Mouse (Mus musculus) midbrain, embryonic 10.5 days (tissue): Measurements from ENCODE around the gene Slc7a7. TPM values are rescaled to one million over a fixed set of nuclear protein-coding genes. Genes with fewer than 3 reads are reported as not detected.

Experiments
- DNase-seq: peaks from one replicate; pipeline ENCODE4 v3.0.0-alpha.2; 2017; ENCODE audit warnings: low spot score
- H3K27ac ChIP-seq: fragments of 300-500 bp; sonication (generic); replicated peaks from 2 replicates; pipeline ENCODE4 v1.5.1; 2016; ENCODE audit warnings: mild to moderate bottlenecking
- H3K27me3 ChIP-seq: fragments of 300-500 bp; sonication (generic); 2 replicates; pipeline ENCODE4 v1.6.1; 2016; ENCODE audit warnings: low read depth, mild to moderate bottlenecking; ENCODE audit not compliant: poor library complexity, severe bottlenecking
- H3K36me3 ChIP-seq: fragments of 300-500 bp; sonication (generic); 2 replicates; pipeline ENCODE4 v1.6.1; 2016; ENCODE audit warnings: mild to moderate bottlenecking, moderate library complexity
- H3K4me1 ChIP-seq: fragments of 300-500 bp; sonication (generic); 2 replicates; pipeline ENCODE4 v1.6.1; 2016
- H3K4me3 ChIP-seq: fragments of 300-500 bp; sonication (generic); 2 replicates; pipeline ENCODE4 v1.5.1; 2016; ENCODE audit warnings: mild to moderate bottlenecking, moderate library complexity
- H3K9me3 ChIP-seq: fragments of 300-500 bp; sonication (generic); replicated peaks from 2 replicates; pipeline ENCODE4 v1.6.1; 2016; ENCODE audit warnings: mild to moderate bottlenecking
- WGBS: fragments of 180-500 bp; shearing (Covaris S2); methylation state at CpG from one replicate; pipeline ENCODE4 v1.1.7; 2016; 5-methylcytosine and 5-hydroxymethylcytosine counted together
- polyA plus RNA-seq: library from polyadenylated mRNA; unstranded; fragments of >200 nt; fragmentation: Nextera tagmentation; extraction: Ambion mirVana; gene quantifications from 2 replicates; pipeline ENCODE4 v1.2.1, GENCODE M21; 2016

The Slc7a7 gene
- polyA plus RNA-seq: 4.5 and 5.9 TPM in 2 replicates

DNA sequence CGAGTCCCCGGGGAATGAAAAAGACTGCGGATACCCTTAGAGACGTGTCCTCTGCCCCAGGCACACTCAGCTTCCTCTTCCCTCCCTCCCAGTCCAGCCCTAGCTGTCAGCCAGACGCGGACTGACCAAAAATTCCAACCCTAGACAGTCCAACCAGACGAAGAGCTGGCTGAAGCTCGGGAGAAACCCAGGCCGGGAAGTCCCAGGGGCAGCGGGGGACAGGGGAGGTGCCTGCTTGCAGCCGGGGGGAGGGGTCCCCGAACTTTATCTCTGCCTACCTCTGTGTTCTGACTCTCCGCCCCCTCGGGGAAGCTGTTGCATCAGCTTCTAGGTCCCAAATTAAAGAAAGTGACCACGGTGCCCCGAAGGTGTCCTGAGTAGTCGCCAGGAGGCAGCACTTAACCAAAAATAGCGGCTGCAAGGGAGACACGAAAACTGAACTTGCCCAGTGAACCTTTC lies at the start of gene Slc7a7:
TSS of gene Slc7a7 (minus strand) at position 158 of the 459 bp plus-strand sequence.
- DNase-seq: peak; percentile 39
- 6% methylated on average over 19 of the region's 19 CpGs for WGBS
- H3K4me1 ChIP-seq: peaks cover 29% of the 10 kb centered on the region
- no peaks in the 10 kb centered on the region for H3K36me3 ChIP-seq
- H3K27ac ChIP-seq: peak within 1 kb of the TSS; percentile 57
- no peaks in the 10 kb centered on the region for H3K9me3 ChIP-seq
- H3K27me3 ChIP-seq: peaks cover 58% of the 10 kb centered on the region
- peak within 1 kb of the TSS; percentile 35 for H3K4me3 ChIP-seq

DNA sequence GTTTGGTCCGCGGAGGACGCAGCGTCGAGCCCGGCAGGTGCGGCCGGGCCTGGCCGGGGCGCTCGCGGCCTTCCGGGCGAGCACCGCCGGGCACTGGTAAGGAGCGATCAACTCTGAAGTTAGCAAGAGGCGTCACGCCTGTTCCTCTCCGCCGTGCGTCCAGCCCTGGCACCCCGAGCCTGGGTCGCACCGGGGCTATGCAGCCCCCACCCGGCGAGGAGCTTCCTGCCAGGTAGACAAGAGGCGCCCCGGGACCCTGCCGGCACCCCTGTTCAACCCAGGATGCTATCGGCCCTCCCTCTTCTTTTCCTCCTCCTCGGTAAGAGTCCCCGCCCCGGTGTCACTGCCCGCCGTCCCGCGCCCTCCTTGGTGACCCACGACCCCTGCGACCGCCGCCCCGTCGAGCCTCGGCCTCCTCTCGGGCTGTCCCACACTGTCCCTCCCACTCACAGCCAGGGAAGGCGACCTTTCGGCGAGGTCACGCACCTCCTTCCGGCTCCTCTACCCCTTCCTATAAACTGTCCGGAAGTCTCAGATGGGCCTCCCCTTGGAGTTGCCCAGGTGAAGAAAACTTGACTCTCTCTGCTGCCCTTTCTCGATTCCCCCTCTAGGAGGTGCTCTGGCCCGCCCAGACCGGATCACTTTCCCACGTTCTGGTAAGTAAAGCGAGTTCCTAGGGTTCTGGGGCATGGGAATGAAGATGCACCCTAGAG lies 46.9 kb upstream of the Slc7a7 start:
- under 1% methylated on average over 57 of the region's 57 CpGs for WGBS

DNA sequence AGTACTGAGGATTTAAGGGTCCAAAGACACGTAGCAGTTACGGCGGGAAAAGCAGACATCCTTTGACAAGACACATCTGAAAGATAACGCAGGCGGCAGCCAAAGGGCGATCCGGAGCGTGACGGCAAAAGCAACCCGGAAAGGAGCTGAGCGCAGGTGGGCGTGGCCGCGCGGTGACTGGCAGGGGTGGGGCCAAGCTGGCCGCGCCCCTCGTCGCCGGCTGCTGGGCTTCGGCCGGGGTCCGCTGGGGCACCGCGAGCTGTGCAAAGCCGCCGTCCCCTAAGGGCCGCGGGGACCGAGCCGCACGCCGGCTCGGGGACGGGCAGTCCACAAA lies 46.3 kb upstream of the Slc7a7 start, which contains the start of gene Lrp10:
TSS of gene Lrp10 (plus strand) at position 179 of the 334 bp plus-strand sequence.
- Histone ChIP-seq H3K27ac (peak within 1 kb of the TSS; percentile 86), H3K36me3 (peaks cover 22% of the 10 kb centered on the region), H3K4me1 (peaks cover 23% of the 10 kb centered on the region), H3K9me3 (no peaks in the 10 kb centered on the region), H3K27me3 (no peaks in the 10 kb centered on the region), H3K4me3 (peak within 1 kb of the TSS; percentile 89)
- under 1% methylated on average over 35 of the region's 35 CpGs for WGBS
- DNase-seq: peak; percentile 91

More for the DNA sequence above, 46.9 kb upstream of the Slc7a7 start:
- Histone ChIP-seq H3K36me3 (peaks cover 27% of the 10 kb centered on the region), H3K4me1 (peaks cover 23% of the 10 kb centered on the region), H3K27ac (peak overlapping the region; percentile 86), H3K4me3 (peak overlapping the region; percentile 89), H3K27me3 (no peaks in the 10 kb centered on the region), H3K9me3 (no peaks in the 10 kb centered on the region)
- DNase-seq: peak; percentile 73

DNA sequence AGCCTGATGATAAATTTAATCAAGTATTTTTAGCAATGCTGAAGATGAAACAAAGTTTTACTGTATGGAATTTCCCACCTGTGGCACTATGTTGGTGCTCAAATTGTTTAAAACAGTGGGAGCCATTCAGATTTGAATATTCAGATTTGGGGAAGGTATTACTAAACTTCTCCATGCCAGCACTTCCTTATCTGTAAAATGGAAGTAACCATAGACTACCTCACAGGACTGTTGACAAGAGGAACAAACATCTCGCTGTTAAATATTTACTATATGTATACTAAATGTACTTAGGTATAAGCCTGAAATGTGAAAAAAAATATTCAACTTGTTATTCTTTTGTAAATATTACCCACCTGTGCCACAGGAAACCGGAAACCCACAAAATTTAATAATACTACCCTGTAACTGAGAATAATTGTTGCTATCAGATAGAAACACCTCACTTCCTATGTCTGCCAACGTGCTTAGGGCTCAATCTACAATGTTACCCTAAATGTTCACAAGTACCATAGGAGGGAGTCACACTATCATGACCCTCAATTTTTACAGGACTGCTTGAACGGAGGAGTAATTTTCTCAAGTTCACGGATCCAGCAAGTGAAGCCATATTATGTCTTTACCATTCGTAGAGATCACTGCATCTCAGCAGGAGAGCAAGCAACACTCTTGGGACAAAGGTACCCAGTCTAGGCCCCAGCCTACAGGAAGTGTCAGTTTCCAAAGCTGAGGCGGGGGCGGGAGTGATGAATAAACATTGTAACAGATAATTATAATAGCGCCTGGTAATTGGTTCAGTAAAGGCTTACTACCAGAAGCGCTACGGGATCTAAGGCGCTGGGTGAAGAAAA lies 45.8 kb upstream of the Slc7a7 start:
- Histone ChIP-seq H3K36me3 (peaks cover 16% of the 10 kb centered on the region), H3K9me3 (no peaks in the 10 kb centered on the region), H3K27me3 (no peaks in the 10 kb centered on the region), H3K4me3 (peak overlapping the region; percentile 89), H3K4me1 (peaks cover 23% of the 10 kb centered on the region), H3K27ac (peak overlapping the region; percentile 86)
- 17% methylated on average over 12 of the region's 12 CpGs for WGBS
- DNase-seq: no peak

DNA sequence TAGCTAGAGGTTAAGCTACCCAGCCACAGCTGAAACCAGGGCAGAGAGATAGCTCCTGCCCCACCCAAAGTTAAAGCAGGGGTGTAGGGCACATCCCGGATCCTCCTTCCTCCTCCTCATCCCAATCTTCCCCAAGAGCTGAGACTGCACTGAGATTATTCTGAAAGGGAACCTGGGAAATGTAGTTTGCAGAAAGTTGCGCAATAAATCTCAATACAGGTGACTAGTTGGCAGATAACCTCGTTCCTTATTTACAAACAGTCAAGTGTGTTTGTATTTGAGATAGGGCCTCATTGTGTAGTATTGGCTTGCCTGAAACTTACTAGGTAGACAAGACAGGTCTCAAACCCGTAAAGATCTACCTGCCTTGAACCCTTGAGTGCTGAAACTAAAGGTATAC lies 44.6 kb upstream of the Slc7a7 start:
- H3K4me1 ChIP-seq: peaks cover 19% of the 10 kb centered on the region
- no peak overlapping the region for H3K4me3 ChIP-seq
- no peak overlapping the region for H3K27ac ChIP-seq
- no peaks in the 10 kb centered on the region for H3K9me3 ChIP-seq
- WGBS: 87% methylated on average over 4 of the region's 4 CpGs
- DNase-seq: no peak
- no peaks in the 10 kb centered on the region for H3K27me3 ChIP-seq
- peaks cover 4% of the 10 kb centered on the region; the same call in 1 of the 2 replicates for H3K36me3 ChIP-seq

DNA sequence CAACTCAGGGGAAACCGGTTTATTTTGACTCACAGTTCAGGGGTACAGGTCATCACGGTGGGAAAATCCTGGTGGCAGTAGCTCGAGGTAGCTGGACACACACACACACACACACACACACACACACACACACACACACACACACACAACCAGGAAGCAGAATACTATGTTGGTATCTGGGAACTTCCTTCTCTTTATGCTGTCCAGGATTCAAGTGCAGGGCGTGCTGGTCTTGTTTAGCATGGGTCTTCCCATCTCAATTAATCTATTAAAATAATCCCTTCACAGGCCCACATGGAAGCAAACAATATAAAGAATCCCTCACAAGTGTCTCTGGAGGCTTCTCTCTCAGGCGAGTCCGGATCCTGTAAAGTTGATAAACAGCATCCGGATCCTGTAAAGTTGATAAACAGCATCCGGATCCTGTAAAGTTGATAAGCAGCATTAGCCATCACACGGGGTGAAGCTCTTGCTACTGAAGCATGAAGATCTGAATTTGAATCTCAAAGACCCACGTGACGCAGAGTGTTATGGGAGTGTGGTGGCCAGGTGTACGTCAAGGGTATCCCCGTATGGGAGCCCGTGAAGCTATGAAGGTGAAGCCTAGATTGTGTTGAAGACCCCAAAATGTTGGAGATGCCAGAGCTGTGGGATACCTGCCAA lies 40.5 kb upstream of the Slc7a7 start:
- 88% methylated on average over 14 of the region's 14 CpGs for WGBS
- DNase-seq: no peak
- Histone ChIP-seq H3K36me3 (no peaks in the 10 kb centered on the region), H3K4me3 (no peak overlapping the region), H3K9me3 (no peaks in the 10 kb centered on the region), H3K27ac (no peak overlapping the region), H3K4me1 (no peaks in the 10 kb centered on the region), H3K27me3 (no peaks in the 10 kb centered on the region)

DNA sequence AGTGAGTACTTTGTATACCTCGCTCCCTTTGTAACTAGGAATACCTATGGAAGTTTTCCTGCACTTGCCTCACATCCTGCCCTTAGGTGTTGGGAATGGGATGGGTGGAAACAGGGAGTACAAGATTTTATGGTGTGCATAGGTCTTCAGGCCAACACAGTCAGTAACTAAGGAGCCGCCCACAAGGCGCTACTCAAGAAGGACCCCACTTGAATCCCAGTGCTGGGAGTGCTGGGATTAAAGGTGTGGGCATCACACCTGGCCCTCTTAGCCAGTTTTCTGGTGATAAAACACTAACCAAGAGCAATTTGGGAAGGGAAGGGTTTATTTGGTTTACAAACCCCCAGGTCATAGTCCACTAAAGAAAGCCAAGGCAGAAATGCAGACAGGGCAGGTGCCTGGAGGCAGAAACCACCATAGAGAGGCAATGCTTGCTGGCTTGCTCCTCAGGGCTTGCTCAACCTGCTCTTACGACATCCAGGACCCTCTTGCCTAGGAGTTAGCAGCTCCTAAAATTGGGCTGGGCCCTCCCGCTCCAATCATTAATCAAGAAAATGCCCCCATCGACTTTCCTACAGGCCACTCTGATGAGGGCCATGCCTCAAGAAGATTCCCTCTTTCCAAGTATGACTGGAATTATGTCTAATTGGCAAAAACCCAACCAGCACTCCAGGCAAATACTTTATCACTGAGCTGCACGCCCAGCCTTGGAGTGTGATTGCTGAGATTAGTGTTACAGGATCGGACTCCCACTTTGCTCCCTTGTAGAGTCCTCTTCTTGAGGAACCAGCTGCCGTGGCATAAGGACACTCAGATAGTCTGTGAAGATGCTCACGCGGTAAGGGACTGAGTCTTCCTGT lies 37.3 kb upstream of the Slc7a7 start:
- Histone ChIP-seq H3K36me3 (no peaks in the 10 kb centered on the region), H3K27me3 (no peaks in the 10 kb centered on the region), H3K4me3 (no peak overlapping the region), H3K27ac (no peak overlapping the region), H3K9me3 (no peaks in the 10 kb centered on the region), H3K4me1 (no peaks in the 10 kb centered on the region)
- WGBS: 87% methylated on average over 11 of the region's 11 CpGs
- no peak for DNase-seq

DNA sequence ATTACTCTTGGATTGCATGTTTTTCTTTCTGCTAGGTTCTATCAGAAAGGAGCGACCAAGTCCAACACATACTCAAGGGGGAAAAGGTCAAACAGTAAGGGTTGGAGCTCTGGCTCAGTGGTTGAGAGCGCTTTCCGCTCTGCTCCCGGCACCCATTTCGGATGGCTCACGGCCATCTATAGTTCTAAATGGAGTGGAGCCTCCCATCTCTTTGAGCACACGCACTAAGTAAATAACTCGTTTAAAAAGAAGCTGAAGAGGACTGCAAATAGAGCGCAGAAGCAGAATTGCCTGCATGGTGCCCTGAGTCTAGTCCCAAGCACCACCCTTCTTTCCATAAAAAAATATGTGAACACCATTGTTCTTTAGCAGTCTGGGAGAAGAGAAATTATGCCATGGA lies 36.0 kb upstream of the Slc7a7 start:
- no peak for DNase-seq
- H3K4me1 ChIP-seq: no peaks in the 10 kb centered on the region
- no peaks in the 10 kb centered on the region for H3K9me3 ChIP-seq
- 88% methylated on average over 9 of the region's 9 CpGs for WGBS
- no peak overlapping the region for H3K4me3 ChIP-seq
- H3K36me3 ChIP-seq: no peaks in the 10 kb centered on the region
- no peaks in the 10 kb centered on the region for H3K27me3 ChIP-seq
- no peak overlapping the region for H3K27ac ChIP-seq

DNA sequence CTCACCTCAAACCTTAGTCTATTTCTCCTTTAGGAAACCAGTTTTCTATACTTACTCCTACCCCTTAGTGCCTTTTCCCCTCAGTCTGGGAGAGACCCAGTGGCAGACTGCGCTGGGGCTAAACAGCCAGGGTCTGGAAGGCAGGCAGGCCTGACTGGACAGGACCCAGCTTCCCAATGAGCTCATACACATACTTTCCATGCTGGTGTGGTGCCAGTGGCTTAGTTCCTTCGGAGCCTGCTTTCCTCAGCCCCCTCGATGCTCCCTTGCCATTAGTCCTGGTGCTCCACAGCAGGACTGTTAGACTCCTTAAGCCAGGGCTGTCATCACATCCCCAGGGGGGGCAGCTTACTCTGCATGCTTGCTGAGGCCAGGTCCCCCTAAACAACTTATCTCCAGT lies 27.9 kb upstream of the Slc7a7 start:
- 53% methylated on average over 3 of the region's 3 CpGs for WGBS
- Histone ChIP-seq H3K9me3 (no peaks in the 10 kb centered on the region), H3K27ac (no peak overlapping the region), H3K36me3 (peaks cover 13% of the 10 kb centered on the region), H3K27me3 (peaks cover 8% of the 10 kb centered on the region; the same call in 1 of the 2 replicates), H3K4me3 (no peak overlapping the region), H3K4me1 (peaks cover 22% of the 10 kb centered on the region)
- no peak for DNase-seq

DNA sequence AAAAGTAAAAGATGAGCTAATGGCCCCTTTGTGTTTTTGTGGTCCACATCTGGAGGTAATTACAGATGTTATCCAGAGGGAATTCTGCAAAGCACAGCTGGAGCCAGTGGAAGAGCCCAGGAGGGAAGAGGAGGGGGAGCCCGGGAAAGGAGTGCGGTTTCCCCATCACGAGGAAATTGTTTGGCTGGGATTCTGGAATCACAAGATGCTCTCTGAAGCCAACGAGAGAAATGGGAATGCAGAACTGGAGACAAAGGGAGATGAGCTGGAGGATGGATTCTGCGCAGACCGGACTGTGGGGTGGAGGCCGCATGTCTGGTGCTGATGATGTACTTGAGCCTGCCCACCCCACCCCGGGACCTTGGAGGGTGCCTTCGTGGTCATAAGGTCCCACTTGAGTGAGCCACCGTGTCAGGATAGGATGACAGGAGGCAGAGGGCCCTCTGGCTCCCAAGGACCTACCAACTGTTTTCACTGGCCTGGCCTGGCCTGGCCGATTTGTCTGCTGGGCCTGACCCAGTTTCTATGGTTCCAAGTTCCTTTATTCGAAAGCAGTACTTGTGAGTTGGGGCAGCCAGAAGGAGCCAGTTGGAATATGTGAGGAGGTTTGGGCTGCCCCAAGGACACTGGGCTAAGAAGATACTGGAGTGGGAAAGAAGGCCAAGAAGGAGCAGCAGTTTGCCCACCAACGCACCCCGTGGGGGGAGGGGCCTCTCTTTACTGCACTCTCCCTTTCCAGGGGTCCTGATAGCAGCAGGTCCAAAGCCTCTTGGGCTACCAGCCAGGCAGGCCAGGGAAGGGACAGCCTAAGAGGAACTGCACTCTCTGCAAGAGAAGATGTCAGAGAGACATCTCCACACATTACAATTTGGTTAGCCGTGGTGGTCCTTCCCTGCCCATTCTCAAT lies 26.4 kb upstream of the Slc7a7 start:
- no peak for DNase-seq
- Histone ChIP-seq H3K4me3 (no peak overlapping the region), H3K27ac (no peak overlapping the region; the same call in 1 of the 2 replicates), H3K9me3 (no peaks in the 10 kb centered on the region), H3K27me3 (peaks cover 8% of the 10 kb centered on the region; the same call in 1 of the 2 replicates), H3K4me1 (peaks cover 37% of the 10 kb centered on the region), H3K36me3 (peaks cover 28% of the 10 kb centered on the region)
- WGBS: 65% methylated on average over 15 of the region's 15 CpGs

DNA sequence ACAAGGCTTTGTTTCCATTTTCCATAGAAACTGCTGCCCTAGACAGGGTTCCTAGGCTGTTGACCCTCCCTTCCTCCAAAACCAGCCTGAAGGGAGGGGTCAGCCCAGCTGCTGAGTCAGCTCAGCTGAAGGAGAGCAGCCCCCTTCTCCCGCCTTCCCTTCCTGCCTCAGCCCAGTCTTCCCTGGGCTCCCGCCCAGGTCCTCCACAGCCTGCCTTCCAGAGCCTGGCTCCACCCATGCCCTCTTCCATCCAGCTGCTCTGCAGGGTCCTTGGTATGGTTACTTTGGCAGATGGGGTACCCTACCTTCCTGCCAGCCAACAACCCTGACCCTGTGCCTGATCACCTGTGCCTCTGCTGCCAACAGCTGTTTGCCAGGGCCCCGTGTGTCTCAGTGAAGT lies 25.6 kb upstream of the Slc7a7 start:
- DNase-seq: no peak
- peaks cover 40% of the 10 kb centered on the region for H3K4me1 ChIP-seq
- peaks cover 8% of the 10 kb centered on the region; the same call in 1 of the 2 replicates for H3K27me3 ChIP-seq
- H3K4me3 ChIP-seq: no peak overlapping the region
- H3K27ac ChIP-seq: 0 out of 2 replicates have a peak overlapping the region, but pooled peaks have one; percentile 23
- WGBS: 34% methylated on average over 3 of the region's 3 CpGs
- H3K36me3 ChIP-seq: peaks cover 36% of the 10 kb centered on the region
- H3K9me3 ChIP-seq: no peaks in the 10 kb centered on the region
